Mouse (Mus musculus) ES-Bruce4 (cell line): Measurements from ENCODE around the gene Gcg. TPM values are rescaled to one million over a fixed set of nuclear protein-coding genes. Genes with fewer than 3 reads are reported as not detected.

Experiments
- H3K27ac ChIP-seq: 2 replicates; pipeline ENCODE4 v1.5.1; 2012; ENCODE audit warnings: low read length, inconsistent platforms; ENCODE audit not compliant: insufficient read depth
- H3K27me3 ChIP-seq: 2 replicates; pipeline ENCODE4 v1.6.1; 2012; ENCODE audit warnings: mild to moderate bottlenecking, low read length, inconsistent platforms; ENCODE audit not compliant: control insufficient read depth, poor library complexity, insufficient read depth, severe bottlenecking
- H3K36me3 ChIP-seq: 2 replicates; pipeline ENCODE4 v1.6.1; 2012; ENCODE audit warnings: inconsistent platforms, mild to moderate bottlenecking, low read length, moderate library complexity; ENCODE audit not compliant: control insufficient read depth, poor library complexity, insufficient read depth, severe bottlenecking
- H3K4me1 ChIP-seq: one replicate; pipeline ENCODE4 v1.8.1; 2011; ENCODE audit warnings: low read length; ENCODE audit not compliant: control insufficient read depth, insufficient read depth
- H3K4me3 ChIP-seq: 2 replicates; pipeline ENCODE4 v1.5.1; 2011; ENCODE audit warnings: low read depth, mild to moderate bottlenecking, low read length
- H3K9ac ChIP-seq: 2 replicates; pipeline ENCODE4 v1.6.1; 2012; ENCODE audit warnings: low read depth, mild to moderate bottlenecking, inconsistent platforms; ENCODE audit not compliant: poor library complexity, severe bottlenecking
- H3K9me3 ChIP-seq: replicated peaks from 2 replicates; pipeline ENCODE4 v1.6.1; 2012; ENCODE audit warnings: mild to moderate bottlenecking, low read length, inconsistent platforms; ENCODE audit not compliant: control insufficient read depth, poor library complexity, insufficient read depth, severe bottlenecking
- CTCF ChIP-seq: IDR thresholded peaks from one replicate; pipeline ENCODE4 v1.8.1; 2011; ENCODE audit warnings: low read depth, low read length
- EP300 ChIP-seq: IDR thresholded peaks from 2 replicates; pipeline ENCODE4 v1.6.1; 2011; ENCODE audit warnings: low read depth, low read length; ENCODE audit not compliant: insufficient read depth
- POLR2A ChIP-seq: IDR thresholded peaks from one replicate; pipeline ENCODE4 v1.8.1; 2011; ENCODE audit warnings: low read length; ENCODE audit not compliant: insufficient read depth
- polyA plus RNA-seq: library from polyadenylated mRNA; stranded (reverse); fragments of >200 nt; gene quantifications from 2 replicates; pipeline ENCODE4 v1.2.4, GENCODE M21; 2011; ENCODE audit warnings: low read depth; ENCODE audit not compliant: missing spikeins, insufficient read depth, insufficient read length

Gene Gcg
- polyA plus RNA-seq, 1 experiment: not detected

DNA sequence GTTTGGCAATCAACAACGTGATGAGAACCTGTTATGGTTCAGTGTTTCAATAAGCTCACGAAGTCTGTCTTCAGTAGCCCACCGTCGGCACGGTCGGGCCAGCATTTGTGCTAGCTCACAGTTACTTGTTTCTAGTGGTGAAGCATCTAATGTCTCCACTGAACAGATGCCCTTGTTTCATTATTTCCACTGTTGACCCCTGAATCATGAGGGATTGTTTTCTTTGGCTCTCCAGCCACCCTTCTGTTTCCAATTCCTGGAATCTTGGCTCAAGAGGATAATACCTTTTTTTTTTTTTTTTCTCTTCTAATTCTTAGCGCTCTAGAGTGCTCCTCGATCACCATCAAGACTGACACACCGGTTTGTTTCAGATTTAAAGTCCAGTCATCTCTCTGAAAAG lies 13.9 kb downstream of the Gcg start:
- Histone ChIP-seq H3K36me3 (no peaks in the 10 kb centered on the region), H3K4me1 (no peaks in the 10 kb centered on the region), H3K9ac (no peak overlapping the region), H3K27ac (no peak overlapping the region), H3K9me3 (no peaks in the 10 kb centered on the region), H3K27me3 (no peaks in the 10 kb centered on the region), H3K4me3 (no peak overlapping the region)
- TF ChIP-seq POLR2A (no peak), CTCF (no peak)

DNA sequence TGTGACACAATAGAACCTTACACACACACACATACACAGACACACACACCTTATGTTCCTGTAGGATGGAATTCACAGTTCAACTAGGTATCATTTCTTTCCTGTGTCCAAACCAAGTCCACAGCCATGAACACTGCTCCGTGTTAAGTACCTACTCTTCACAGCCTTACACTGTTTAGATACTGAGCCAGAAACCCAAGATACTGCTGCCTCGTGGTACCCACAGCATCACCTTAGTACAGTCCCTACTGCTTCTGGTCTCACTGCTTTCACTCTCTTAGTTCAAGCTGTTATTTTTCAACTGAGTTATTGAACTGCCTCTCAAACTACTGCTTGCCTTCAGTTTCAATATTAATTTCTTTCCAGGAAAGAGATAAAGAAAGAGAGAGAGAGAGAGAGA lies 20.2 kb downstream of the Gcg start:
- Histone ChIP-seq H3K27me3 (no peaks in the 10 kb centered on the region), H3K27ac (no peak overlapping the region), H3K4me1 (no peaks in the 10 kb centered on the region), H3K9ac (no peak overlapping the region), H3K36me3 (no peaks in the 10 kb centered on the region), H3K9me3 (no peaks in the 10 kb centered on the region), H3K4me3 (no peak overlapping the region)
- no peak for TF ChIP-seq CTCF
- TF ChIP-seq EP300: no peak

- Histone ChIP-seq H3K9me3 (no peaks in the 10 kb centered on the region), H3K27me3 (no peaks in the 10 kb centered on the region), H3K4me1 (no peaks in the 10 kb centered on the region), H3K9ac (no peak overlapping the region), H3K4me3 (no peak overlapping the region), H3K36me3 (no peaks in the 10 kb centered on the region), H3K27ac (no peak overlapping the region)
- TF ChIP-seq CTCF (no peak), POLR2A (no peak), EP300 (no peak)
These were observed 21.3 kb downstream of the Gcg start for GRCm38 (mm10) chr2:62462174-62462573.

DNA sequence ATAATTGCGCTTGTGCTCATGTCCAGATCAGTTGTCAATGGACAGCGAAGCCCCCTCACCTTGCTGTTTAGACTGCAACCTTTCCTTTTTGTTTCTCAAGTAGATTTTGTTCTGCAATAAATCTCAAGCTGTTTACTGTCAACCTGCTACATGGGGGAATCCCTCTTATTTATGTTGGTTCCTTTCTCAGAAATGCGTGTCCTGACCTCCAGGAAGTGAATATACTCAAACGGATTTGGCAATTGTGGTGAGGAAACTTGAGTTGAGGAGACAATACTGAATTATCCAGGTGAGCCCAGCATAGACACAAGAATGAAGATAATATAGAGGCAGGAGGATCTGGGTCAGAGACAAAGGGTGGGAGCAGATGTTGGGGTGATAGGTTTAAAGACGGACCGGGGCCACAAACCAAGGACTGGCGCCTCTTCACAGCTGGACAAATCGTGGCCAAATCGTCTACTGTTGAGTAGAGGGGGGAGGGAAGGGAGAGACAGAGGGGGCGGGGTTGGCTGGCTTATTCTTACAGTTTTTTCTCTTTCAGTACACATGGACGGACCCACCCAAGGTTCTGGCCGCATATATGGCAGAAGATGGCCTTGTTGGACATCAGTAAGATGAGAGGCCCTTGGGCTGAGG lies 22.5 kb downstream of the Gcg start:
- no peaks in the 10 kb centered on the region for H3K4me1 ChIP-seq
- H3K36me3 ChIP-seq: no peaks in the 10 kb centered on the region
- no peaks in the 10 kb centered on the region for H3K27me3 ChIP-seq
- H3K9me3 ChIP-seq: no peaks in the 10 kb centered on the region
- no peak overlapping the region for H3K4me3 ChIP-seq
- H3K9ac ChIP-seq: no peak overlapping the region
- no peak for TF ChIP-seq EP300
- TF ChIP-seq CTCF: no peak
- no peak for TF ChIP-seq POLR2A
- no peak overlapping the region for H3K27ac ChIP-seq

DNA sequence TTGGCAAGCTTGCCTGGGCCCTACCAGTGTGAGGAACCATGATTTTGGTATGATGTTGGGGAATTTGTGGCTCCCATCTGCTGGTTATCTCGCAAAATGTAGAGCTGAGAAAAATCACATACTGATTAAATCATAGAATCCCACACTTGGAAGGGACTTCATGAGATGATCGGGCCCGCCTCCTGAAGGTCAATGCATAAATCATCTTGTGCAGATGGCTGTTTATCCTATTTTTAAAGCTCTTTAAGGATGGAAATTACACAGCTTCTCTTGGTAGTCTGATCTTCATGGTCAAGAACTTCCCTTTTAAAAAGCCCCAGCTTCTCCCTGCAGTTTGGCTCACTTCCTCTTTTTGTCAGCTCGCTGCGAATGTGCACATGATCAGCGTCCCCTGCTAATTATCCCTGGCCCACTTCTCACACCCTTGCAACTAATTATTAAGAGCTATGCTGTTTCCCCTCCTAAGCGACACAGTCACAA lies 23.2 kb downstream of the Gcg start:
- H3K36me3 ChIP-seq: no peaks in the 10 kb centered on the region
- H3K4me3 ChIP-seq: no peak overlapping the region
- H3K9ac ChIP-seq: no peak overlapping the region
- H3K9me3 ChIP-seq: no peaks in the 10 kb centered on the region
- no peaks in the 10 kb centered on the region for H3K27me3 ChIP-seq
- no peak for TF ChIP-seq EP300
- no peak for TF ChIP-seq CTCF
- no peak for TF ChIP-seq POLR2A
- no peaks in the 10 kb centered on the region for H3K4me1 ChIP-seq
- no peak overlapping the region for H3K27ac ChIP-seq

GRCm38 (mm10) chr2:62459241-62460174 lies 23.9 kb downstream of the Gcg start:
- no peaks in the 10 kb centered on the region for H3K4me1 ChIP-seq
- no peaks in the 10 kb centered on the region for H3K36me3 ChIP-seq
- TF ChIP-seq CTCF (no peak), EP300 (no peak), POLR2A (no peak)
- no peak overlapping the region for H3K27ac ChIP-seq
- H3K4me3 ChIP-seq: no peak overlapping the region
- no peak overlapping the region for H3K9ac ChIP-seq
- H3K9me3 ChIP-seq: no peaks in the 10 kb centered on the region
- no peaks in the 10 kb centered on the region for H3K27me3 ChIP-seq
